Mouse (Mus musculus) kidney, postnatal 0 days (tissue): ENCODE measurements around the gene Calr. TPM values are rescaled to one million over a fixed set of nuclear protein-coding genes. Genes with fewer than 3 reads are reported as not detected.

Source experiments
- ATAC-seq: fragments of 200-750 bp; cut with Nextera tagmentation; replicated peaks from 2 replicates; pipeline ENCODE4 v1.8.0; 2017; ENCODE audit warnings: low read depth, moderate number of reproducible peaks, moderate TSS enrichment, moderate library complexity; ENCODE audit not compliant: low FRiP score
- DNase-seq: peaks from one replicate; pipeline ENCODE4 v3.0.0-alpha.2; 2016; ENCODE audit warnings: low spot score
- H3K27ac ChIP-seq: fragments of 300-500 bp; sonication (generic); 2 replicates; pipeline ENCODE4 v1.5.1; 2014; ENCODE audit warnings: mild to moderate bottlenecking
- H3K27me3 ChIP-seq: fragments of 300-500 bp; sonication (generic); 2 replicates; pipeline ENCODE4 v1.6.1; 2014; ENCODE audit warnings: low read length, mixed read lengths; ENCODE audit not compliant: insufficient read depth
- H3K36me3 ChIP-seq: fragments of 300-500 bp; sonication (generic); 2 replicates; pipeline ENCODE4 v1.6.1; 2014; ENCODE audit warnings: low read length, mixed read lengths; ENCODE audit not compliant: insufficient read depth
- H3K4me1 ChIP-seq: fragments of 300-500 bp; sonication (generic); replicated peaks from 2 replicates; pipeline ENCODE4 v1.6.1; 2014; ENCODE audit warnings: antibody characterized with exemption, low read length, mixed read lengths; ENCODE audit not compliant: insufficient read depth
- H3K4me2 ChIP-seq: fragments of 300-500 bp; sonication (generic); 2 replicates; pipeline ENCODE4 v1.6.1; 2014; ENCODE audit warnings: mild to moderate bottlenecking, low read length, moderate library complexity, mixed read lengths
- H3K4me3 ChIP-seq: fragments of 300-500 bp; sonication (generic); replicated peaks from 2 replicates; pipeline ENCODE4 v1.5.1; 2014; ENCODE audit warnings: low read depth, low read length
- H3K9ac ChIP-seq: fragments of 300-500 bp; sonication (generic); 2 replicates; pipeline ENCODE4 v1.6.1; 2014; ENCODE audit warnings: low read depth, low read length
- H3K9me3 ChIP-seq: fragments of 300-500 bp; sonication (generic); replicated peaks from 2 replicates; pipeline ENCODE4 v1.6.1; 2016; ENCODE audit warnings: low read length, inconsistent platforms, mixed read lengths
- CTCF ChIP-seq: IDR thresholded peaks from 2 replicates; pipeline ENCODE4 v1.5.1; 2016; ENCODE audit warnings: antibody characterized with exemption, low read depth, mild to moderate bottlenecking, moderate library complexity
- WGBS: fragments of 180-500 bp; shearing (Covaris S2); extraction: QIAGEN DNeasy Blood & Tissue Kit; methylation state at CpG from one replicate; pipeline ENCODE4 v1.1.7; 2014; 5-methylcytosine and 5-hydroxymethylcytosine counted together
- polyA plus RNA-seq: library from polyadenylated mRNA; unstranded; fragments of >200 nt; fragmentation: Nextera tagmentation; extraction: Ambion mirVana; gene quantifications from 2 replicates; pipeline ENCODE4 v1.2.1, GENCODE M21; 2015

The Calr gene
- polyA plus RNA-seq, 1 experiment from 2014 or later = 644 TPM

DNA sequence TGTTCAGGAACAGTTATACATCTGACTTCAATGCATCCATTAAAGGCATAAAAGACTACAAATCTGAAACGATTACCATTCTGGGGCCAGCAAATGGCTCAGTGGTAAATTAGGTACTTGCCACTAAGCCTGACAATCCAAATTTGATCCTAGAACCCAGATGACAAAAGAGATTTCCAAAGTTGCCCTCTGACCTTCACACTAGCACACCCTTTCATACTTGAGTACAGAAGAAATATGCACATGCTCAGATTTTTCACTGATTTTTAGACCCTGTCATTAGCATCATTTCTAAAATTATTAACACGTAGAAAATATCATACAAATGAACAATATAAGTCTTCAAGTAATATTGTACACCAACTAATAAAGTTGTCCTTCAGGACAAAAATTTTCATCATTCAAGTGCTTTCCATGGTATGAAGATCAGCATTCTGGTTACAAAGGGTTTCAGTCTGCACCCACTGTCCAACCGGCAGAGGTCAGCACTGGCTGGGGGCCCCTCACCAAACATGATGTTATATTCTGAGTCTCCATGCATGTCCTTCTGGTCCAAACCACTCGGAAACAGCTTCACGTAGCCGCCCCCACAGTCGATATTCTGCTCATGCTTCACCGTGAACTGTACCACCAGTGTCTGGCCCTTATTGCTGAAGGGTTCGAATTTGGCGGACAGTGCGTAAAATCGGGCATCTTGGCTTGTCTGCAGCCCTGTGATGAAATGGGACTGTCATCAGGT lies 1.2 kb downstream of the Calr start:
- TF ChIP-seq CTCF = peak; percentile 71
- 10% methylated on average over 12 of the region's 12 CpGs for WGBS

DNA sequence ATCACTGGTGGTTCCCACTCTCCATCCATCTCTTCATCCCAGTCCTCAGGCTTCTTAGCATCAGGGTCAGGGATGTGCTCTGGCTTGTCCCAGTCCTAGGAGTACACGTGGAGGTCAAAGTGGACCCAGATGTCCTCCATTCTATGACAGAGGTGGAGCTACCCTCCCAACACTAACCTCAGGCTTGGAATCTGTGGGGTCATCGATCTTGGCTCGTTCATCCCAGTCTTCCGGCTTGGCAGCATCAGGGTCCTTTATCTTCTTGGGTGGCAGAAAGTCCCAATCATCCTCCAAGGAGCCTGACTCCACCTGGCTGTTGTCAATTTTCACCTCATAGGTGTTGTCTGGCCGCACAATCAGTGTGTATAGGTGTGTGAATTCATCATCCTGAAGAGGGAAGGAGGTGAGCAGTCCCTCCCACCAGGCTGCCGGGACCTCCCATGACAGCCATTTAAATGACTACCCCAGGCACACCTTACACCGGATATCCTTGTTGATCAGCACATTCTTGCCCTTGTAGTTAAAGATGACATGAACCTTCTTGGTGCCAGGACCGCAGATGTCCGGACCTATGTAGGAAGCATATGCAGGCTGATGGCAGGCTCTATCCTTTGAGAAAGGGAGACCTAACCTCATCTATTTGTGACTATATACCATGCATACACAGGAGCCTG lies 2.2 kb downstream of the Calr start:
- H3K27me3 ChIP-seq = no peaks in the 10 kb centered on the region
- peak overlapping the region; percentile 74; the same call in 1 of the 2 replicates for H3K4me3 ChIP-seq
- DNase-seq = no peak
- ATAC-seq = no peak
- no peaks in the 10 kb centered on the region for H3K9me3 ChIP-seq
- 68% methylated on average over 9 of the region's 9 CpGs for WGBS
- H3K4me2 ChIP-seq = peak overlapping the region; percentile 73
- peaks cover 5% of the 10 kb centered on the region for H3K4me1 ChIP-seq
- TF ChIP-seq CTCF = no peak
- H3K9ac ChIP-seq = peak overlapping the region; percentile 82; the same call in 1 of the 2 replicates
- H3K27ac ChIP-seq = no peak overlapping the region
- peaks cover 34% of the 10 kb centered on the region for H3K36me3 ChIP-seq

More for the DNA sequence above, 1.2 kb downstream of the Calr start:
- Histone ChIP-seq H3K4me1 (peaks cover 5% of the 10 kb centered on the region), H3K27me3 (no peaks in the 10 kb centered on the region), H3K9me3 (no peaks in the 10 kb centered on the region), H3K27ac (no peak overlapping the region), H3K36me3 (peaks cover 34% of the 10 kb centered on the region), H3K9ac (peak overlapping the region; percentile 82), H3K4me2 (peak overlapping the region; percentile 73), H3K4me3 (peak overlapping the region; percentile 74)
- peak; percentile 76 for DNase-seq
- no peak for ATAC-seq

DNA sequence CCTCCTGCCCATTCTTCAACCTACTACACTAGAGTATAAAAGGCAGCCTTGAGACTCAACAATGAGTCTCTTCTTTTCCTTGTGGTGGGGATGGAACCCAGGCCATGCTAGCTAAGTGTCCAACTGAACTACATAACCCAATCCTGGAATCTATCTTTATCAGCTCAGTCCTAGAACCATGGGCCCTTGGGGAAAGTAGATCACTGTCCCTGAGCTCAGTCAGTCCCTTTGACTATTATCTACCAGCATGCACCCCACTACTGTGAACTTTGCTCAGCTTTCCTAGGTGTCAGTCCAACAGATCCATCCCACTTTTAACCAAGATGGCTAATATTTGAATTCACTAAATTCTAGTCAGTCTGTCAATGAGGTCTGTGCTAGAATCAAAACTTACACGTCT lies 5.2 kb downstream of the Calr start:
- Histone ChIP-seq H3K9me3 (no peaks in the 10 kb centered on the region), H3K27me3 (no peaks in the 10 kb centered on the region), H3K36me3 (peaks cover 53% of the 10 kb centered on the region), H3K9ac (no peak overlapping the region), H3K4me2 (no peak overlapping the region), H3K4me1 (peaks cover 5% of the 10 kb centered on the region), H3K4me3 (no peak overlapping the region), H3K27ac (0 out of 2 replicates have a peak overlapping the region, but pooled peaks have one; percentile 21)
- 72% methylated on average over 1 of the region's 1 CpGs for WGBS
- DNase-seq = no peak
- no peak for TF ChIP-seq CTCF
- ATAC-seq = no peak

DNA sequence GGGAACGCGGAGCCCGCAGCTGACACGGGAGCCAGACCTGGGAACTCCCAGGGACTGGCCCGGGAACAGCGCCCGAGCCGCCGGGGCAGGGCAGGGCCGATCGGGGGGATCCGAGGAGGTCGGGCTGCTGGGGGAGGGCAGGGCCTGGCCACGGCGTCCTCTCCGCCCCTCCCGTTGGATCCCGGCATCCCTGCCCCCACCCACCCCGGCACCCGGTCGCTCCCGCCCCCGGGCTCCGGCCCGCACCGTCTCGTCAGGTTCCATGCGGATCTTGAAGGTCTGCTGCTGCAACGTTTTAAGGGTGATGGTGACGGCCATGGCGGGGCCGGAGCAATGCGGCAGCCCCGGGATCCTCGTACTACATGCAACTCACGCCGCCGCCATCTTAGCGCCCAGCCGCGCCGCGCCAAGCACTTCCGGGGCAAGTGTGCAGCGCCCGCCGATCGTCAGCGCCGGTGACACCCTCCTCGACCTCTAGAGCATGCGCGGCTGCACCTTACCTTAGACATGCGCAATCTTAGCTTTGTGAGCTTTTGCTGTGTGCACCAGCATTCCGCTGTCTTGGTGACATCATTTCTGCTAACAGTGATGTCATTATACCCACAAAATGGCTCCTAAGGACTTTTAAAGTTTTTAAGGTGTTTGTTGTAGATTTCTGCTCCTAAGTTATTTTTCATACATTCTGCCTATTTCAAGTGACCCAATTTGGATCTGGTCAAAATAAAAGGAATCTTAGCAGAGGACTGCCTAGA lies 6.3 kb downstream of the Calr start, which contains the start of gene Rad23a:
Gene Rad23a, minus strand, starts transcription at position 418 of the 752 bp plus-strand sequence.
- Histone ChIP-seq H3K4me3 (peak within 1 kb of the TSS; percentile 88), H3K27me3 (no peaks in the 10 kb centered on the region), H3K4me1 (peaks cover 5% of the 10 kb centered on the region), H3K9ac (peak within 1 kb of the TSS; percentile 87), H3K9me3 (no peaks in the 10 kb centered on the region), H3K4me2 (peak within 1 kb of the TSS; percentile 87), H3K36me3 (peaks cover 63% of the 10 kb centered on the region), H3K27ac (peak within 1 kb of the TSS; percentile 92)
- ATAC-seq (peak; percentile 92), DNase-seq (peak; percentile 98)
- no peak for TF ChIP-seq CTCF
- under 1% methylated on average over 53 of the region's 55 CpGs for WGBS

DNA sequence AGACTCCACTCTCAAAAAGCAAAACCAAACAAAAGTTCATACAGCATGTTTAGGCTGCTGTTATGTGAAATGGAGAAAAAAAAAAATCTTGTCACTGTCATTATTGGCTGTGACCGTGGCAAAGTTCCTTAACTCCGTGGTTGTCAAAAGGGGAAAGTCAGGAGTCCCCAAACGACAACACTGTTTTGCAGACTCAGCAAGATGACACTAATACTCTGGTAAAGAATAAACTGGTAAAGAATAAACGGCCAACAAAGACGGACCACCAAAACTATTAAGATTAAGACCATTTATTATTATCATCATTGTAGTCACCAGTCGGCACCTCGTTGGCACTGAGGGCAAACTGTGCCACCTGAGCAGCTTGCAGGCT lies 6.9 kb downstream of the Calr start:
- WGBS = under 1% methylated on average over 7 of the region's 7 CpGs
- no peak for TF ChIP-seq CTCF
- peak overlapping the region; percentile 92 for H3K27ac ChIP-seq
- H3K9ac ChIP-seq = peak overlapping the region; percentile 87
- peak overlapping the region; percentile 88 for H3K4me3 ChIP-seq
- no peaks in the 10 kb centered on the region for H3K9me3 ChIP-seq
- ATAC-seq (no peak), DNase-seq (no peak)
- H3K4me2 ChIP-seq = peak overlapping the region; percentile 87
- H3K36me3 ChIP-seq = peaks cover 65% of the 10 kb centered on the region
- no peaks in the 10 kb centered on the region; the same call in 1 of the 2 replicates for H3K4me1 ChIP-seq
- H3K27me3 ChIP-seq = no peaks in the 10 kb centered on the region

DNA sequence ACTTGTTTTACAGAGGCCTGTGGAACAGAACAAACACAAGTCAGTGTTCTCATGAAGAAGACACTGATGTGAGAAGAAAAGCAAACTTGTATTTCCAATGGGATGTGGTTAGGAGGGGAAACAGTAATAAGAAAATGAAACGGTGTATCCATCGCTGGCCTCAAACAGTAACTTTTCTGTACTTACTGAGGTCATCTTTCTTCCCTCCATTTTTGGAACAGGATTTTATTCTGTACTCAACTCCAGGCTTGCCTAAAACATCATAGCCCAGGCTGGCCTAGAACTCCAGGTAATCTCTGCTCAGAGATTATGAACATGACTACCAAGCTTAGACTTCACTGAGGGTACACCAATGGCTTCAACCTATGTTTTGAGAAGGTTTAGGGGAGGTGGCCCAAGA lies 7.3 kb downstream of the Calr start:
- Histone ChIP-seq H3K36me3 (peaks cover 65% of the 10 kb centered on the region), H3K4me2 (peak overlapping the region; percentile 87), H3K9me3 (no peaks in the 10 kb centered on the region), H3K4me3 (peak overlapping the region; percentile 88), H3K27ac (no peak overlapping the region), H3K4me1 (no peaks in the 10 kb centered on the region; the same call in 1 of the 2 replicates), H3K27me3 (no peaks in the 10 kb centered on the region), H3K9ac (peak overlapping the region; percentile 87; the same call in 1 of the 2 replicates)
- TF ChIP-seq CTCF = no peak
- DNase-seq = no peak
- 82% methylated on average over 2 of the region's 2 CpGs for WGBS
- ATAC-seq = no peak
